Mouse (Mus musculus) heart, postnatal 0 days (tissue): Measurements from ENCODE around the gene AI467606. TPM values are rescaled to one million over a fixed set of nuclear protein-coding genes. Genes with fewer than 3 reads are reported as not detected.

Experiments
- ATAC-seq: fragments of 200-750 bp; cut with Nextera tagmentation; 2 replicates; pipeline ENCODE4 v1.8.0; 2017; ENCODE audit warnings: low read depth, moderate number of reproducible peaks, moderate library complexity; ENCODE audit not compliant: insufficient read depth
- DNase-seq: peaks from one replicate; pipeline ENCODE4 v3.0.0-alpha.2; 2016; ENCODE audit warnings: low spot score
- H3K27ac ChIP-seq: fragments of 300-500 bp; sonication (generic); 2 replicates; pipeline ENCODE4 v1.5.1; 2014; ENCODE audit warnings: low read depth, mild to moderate bottlenecking
- H3K27me3 ChIP-seq: fragments of 300-500 bp; sonication (generic); 2 replicates; pipeline ENCODE4 v1.6.1; 2014; ENCODE audit warnings: low read length, mixed read lengths; ENCODE audit not compliant: control insufficient read depth, insufficient read depth
- H3K36me3 ChIP-seq: fragments of 300-500 bp; sonication (generic); replicated peaks from 2 replicates; pipeline ENCODE4 v1.6.1; 2014; ENCODE audit warnings: low read length, mixed read lengths; ENCODE audit not compliant: control insufficient read depth, insufficient read depth
- H3K4me1 ChIP-seq: fragments of 300-500 bp; sonication (generic); 2 replicates; pipeline ENCODE4 v1.6.1; 2014; ENCODE audit warnings: antibody characterized with exemption; ENCODE audit not compliant: control insufficient read depth, insufficient read depth
- H3K4me2 ChIP-seq: fragments of 300-500 bp; sonication (generic); 2 replicates; pipeline ENCODE4 v1.6.1; 2014; ENCODE audit warnings: low read depth, mild to moderate bottlenecking, low read length, moderate library complexity
- H3K4me3 ChIP-seq: fragments of 300-500 bp; sonication (generic); 2 replicates; pipeline ENCODE4 v1.5.1; 2014; ENCODE audit warnings: low read depth, low read length
- H3K9ac ChIP-seq: fragments of 300-500 bp; sonication (generic); replicated peaks from 2 replicates; pipeline ENCODE4 v1.6.1; 2014; ENCODE audit warnings: low read depth, low read length, mixed read lengths
- H3K9me3 ChIP-seq: fragments of 300-500 bp; sonication (generic); replicated peaks from 2 replicates; pipeline ENCODE4 v1.6.1; 2016; ENCODE audit warnings: low read length; ENCODE audit not compliant: control insufficient read depth
- CTCF ChIP-seq: IDR thresholded peaks from 2 replicates; pipeline ENCODE4 v1.5.1; 2016; ENCODE audit warnings: antibody characterized with exemption, control low read depth, low read depth
- EP300 ChIP-seq: IDR thresholded peaks from 2 replicates; pipeline ENCODE4 v1.6.1; 2016; ENCODE audit warnings: antibody characterized with exemption, low read depth
- WGBS: fragments of 180-500 bp; shearing (Covaris S2); extraction: QIAGEN DNeasy Blood & Tissue Kit; methylation state at CpG from one replicate; pipeline ENCODE4 v1.1.7; 2014; 5-methylcytosine and 5-hydroxymethylcytosine counted together
- polyA plus RNA-seq: library from polyadenylated mRNA; unstranded; fragments of >200 nt; fragmentation: Nextera tagmentation; extraction: Ambion mirVana; gene quantifications from 2 replicates; pipeline ENCODE4 v1.2.1, GENCODE M21; 2015
- total RNA-seq: library from RNA; depleted of rRNA; stranded (reverse); fragments of >200 nt; gene quantifications from 2 replicates; pipeline ENCODE4 v1.2.3, GENCODE M21; 2014; ENCODE audit warnings: low replicate concordance

The AI467606 gene
- total and polyA plus RNA-seq, 2 experiments from 2014 or later, result 0.50 to 0.94 TPM

- Histone ChIP-seq H3K4me1 (peaks cover 9% of the 10 kb centered on the region; the same call in 1 of the 2 replicates), H3K27me3 (no peaks in the 10 kb centered on the region), H3K27ac (peak overlapping the region; percentile 48; the same call in 1 of the 2 replicates), H3K4me2 (peak overlapping the region; percentile 51), H3K9ac (0 out of 2 replicates have a peak overlapping the region, but pooled peaks have one; percentile 26), H3K9me3 (no peaks in the 10 kb centered on the region), H3K36me3 (no peaks in the 10 kb centered on the region), H3K4me3 (peak overlapping the region; percentile 25)
- no peak for DNase-seq
- WGBS, result 18% methylated on average over 27 of the region's 27 CpGs
- ATAC-seq, result no peak
- TF ChIP-seq CTCF (no peak), EP300 (no peak)
Measured at GRCm38 (mm10) chr7:127088901-127089845, 2.0 kb upstream of the AI467606 start.

DNA sequence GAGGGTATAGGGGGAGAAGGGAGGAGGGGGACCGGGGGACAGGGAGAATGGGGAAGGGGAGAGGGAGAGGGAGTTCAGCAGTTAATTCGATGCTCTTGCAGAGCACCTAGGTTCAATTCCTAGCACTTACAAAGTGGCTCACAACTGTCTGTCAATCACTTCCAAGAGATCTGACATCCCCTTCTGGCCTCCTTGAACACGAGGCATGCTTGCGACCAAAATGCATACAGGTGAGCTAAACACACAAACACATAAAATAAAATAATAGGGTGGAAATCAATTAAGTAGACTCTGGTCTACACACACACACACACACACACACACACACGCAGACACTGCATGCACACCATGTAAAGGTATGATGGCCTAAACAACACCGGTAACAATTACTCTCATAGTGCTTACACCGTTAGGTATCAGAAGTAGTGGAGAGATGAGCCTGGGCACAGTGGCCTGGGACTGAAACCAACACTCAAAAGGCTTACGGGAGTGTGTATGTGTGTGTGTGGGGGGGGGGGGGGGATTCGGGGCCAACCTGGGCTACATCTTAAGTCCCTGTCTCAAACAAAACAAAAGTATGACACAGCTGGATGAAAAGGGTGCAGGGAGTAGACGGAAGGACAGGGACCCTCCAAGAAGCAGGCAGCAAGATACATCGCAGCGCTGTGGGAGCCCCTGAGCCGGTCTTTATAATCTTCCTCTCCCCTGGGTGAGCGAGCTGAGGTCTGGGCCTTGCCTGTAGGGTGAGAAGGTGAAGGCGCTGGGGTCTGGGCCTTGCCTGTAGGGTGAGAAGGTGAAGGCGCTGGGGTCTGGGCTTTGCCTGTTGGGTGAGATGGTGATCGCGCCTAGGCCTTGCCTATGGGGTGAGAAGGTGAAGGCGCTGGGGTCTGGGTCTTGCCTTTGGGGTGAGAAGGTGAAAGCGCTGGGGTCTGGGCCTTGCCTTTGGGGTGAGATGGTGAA is 725 bp upstream of the AI467606 start:
- peak overlapping the region; percentile 60; the same call in 1 of the 2 replicates for H3K27ac ChIP-seq
- WGBS, result 79% methylated on average over 20 of the region's 20 CpGs
- H3K4me1 ChIP-seq, result peaks cover 9% of the 10 kb centered on the region; the same call in 1 of the 2 replicates
- ATAC-seq (no peak), DNase-seq (no peak)
- peak overlapping the region; percentile 31; the same call in 1 of the 2 replicates for H3K4me2 ChIP-seq
- H3K27me3 ChIP-seq, result no peaks in the 10 kb centered on the region
- no peaks in the 10 kb centered on the region for H3K9me3 ChIP-seq
- H3K4me3 ChIP-seq, result no peak overlapping the region
- no peak overlapping the region for H3K9ac ChIP-seq
- TF ChIP-seq CTCF, result no peak
- no peaks in the 10 kb centered on the region for H3K36me3 ChIP-seq

- H3K4me2 ChIP-seq, result no peak overlapping the region
- H3K9me3 ChIP-seq, result no peaks in the 10 kb centered on the region
- H3K36me3 ChIP-seq, result no peaks in the 10 kb centered on the region
- H3K27ac ChIP-seq, result no peak overlapping the region
- no peak for DNase-seq
- WGBS, result 73% methylated on average over 3 of the region's 3 CpGs
- no peak overlapping the region for H3K4me3 ChIP-seq
- no peak overlapping the region for H3K9ac ChIP-seq
- no peak for TF ChIP-seq CTCF
- no peak for TF ChIP-seq EP300
- peaks cover 6% of the 10 kb centered on the region; the same call in 1 of the 2 replicates for H3K4me1 ChIP-seq
- no peaks in the 10 kb centered on the region for H3K27me3 ChIP-seq
- no peak for ATAC-seq
Measured at GRCm38 (mm10) chr7:127093914-127094313, 2.8 kb downstream of the AI467606 start.

- Histone ChIP-seq H3K4me1 (no peaks in the 10 kb centered on the region), H3K27me3 (no peaks in the 10 kb centered on the region), H3K4me3 (no peak overlapping the region), H3K9ac (no peak overlapping the region), H3K36me3 (no peaks in the 10 kb centered on the region), H3K27ac (no peak overlapping the region), H3K9me3 (no peaks in the 10 kb centered on the region), H3K4me2 (no peak overlapping the region)
- no peak for TF ChIP-seq CTCF
- no peak for TF ChIP-seq EP300
- WGBS, result 74% methylated on average over 7 of the region's 7 CpGs
- DNase-seq (no peak), ATAC-seq (no peak)
Measured at GRCm38 (mm10) chr7:127096456-127096855, 5.3 kb downstream of the AI467606 start.

DNA sequence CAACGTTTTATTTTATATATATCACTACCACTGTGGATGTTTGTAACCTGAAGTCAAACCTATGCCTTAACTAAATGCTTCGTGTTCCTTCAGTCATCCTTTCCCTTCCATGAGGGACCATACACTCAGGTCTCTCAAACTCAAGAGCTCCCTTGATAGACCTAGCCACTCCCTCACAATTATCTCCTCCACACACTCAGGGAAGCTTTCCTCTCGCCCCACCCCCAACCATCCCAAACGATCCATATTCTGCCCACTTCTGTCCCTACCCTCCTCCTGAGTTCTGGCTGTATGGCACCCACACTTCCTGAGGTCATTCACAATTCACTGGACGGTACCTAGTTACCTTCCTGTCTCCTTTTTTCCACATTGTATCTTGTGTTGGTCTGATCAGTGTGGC is 7.4 kb downstream of the AI467606 start:
- no peak overlapping the region for H3K27ac ChIP-seq
- WGBS, result 68% methylated on average over 5 of the region's 5 CpGs
- H3K9me3 ChIP-seq, result no peaks in the 10 kb centered on the region
- DNase-seq, result no peak
- H3K9ac ChIP-seq, result no peak overlapping the region
- H3K4me1 ChIP-seq, result no peaks in the 10 kb centered on the region
- H3K27me3 ChIP-seq, result no peaks in the 10 kb centered on the region
- H3K4me3 ChIP-seq, result no peak overlapping the region
- TF ChIP-seq CTCF, result no peak
- no peak overlapping the region for H3K4me2 ChIP-seq
- no peaks in the 10 kb centered on the region for H3K36me3 ChIP-seq
- no peak for ATAC-seq
